In the genomic region with DNA sequence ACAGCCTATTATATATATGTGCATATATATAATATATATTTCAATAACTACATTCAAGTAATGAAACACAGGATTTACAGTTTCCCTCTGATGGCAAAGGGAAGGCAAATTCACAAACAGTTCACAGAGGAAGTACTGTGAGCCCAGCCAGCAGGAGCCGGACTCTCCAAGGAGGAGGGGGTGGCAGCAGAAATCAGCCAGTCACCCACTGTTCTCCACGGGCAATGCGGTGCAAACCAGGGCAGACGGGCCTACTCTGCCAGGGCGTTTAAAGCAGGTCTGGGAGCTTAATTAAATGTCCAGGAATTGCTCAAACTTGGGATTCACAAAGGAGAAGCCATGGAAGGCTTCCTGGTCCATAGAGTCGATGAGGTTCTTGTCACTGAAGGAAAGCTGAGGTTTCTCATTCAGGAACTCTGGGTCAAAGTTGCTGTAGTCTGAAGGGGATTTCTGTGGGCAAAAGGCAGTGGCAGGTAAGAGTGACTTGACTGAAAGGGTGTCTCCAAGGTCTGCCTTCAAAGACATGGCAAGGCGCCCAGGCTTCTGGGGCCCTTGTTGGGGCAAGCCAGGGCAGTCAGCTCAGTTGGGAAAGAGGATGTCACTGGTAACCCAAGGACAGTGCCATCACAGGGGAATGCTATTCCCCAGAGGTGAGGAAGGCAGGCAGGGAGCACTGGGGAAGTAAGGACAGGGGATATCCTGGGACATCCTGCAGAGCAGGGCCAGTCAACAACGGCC, we compare ENCODE assay signal across 24 mouse cellular contexts. TPM values are rescaled to one million over a fixed set of nuclear protein-coding genes. Genes with fewer than 3 reads are reported as not detected.
DNase-seq lines count a peak whose midpoint lies in the region; ATAC-seq lines count a peak whose summit lies in the region.
"Had no signal": no experiment of that assay in that cellular context is flagged by ENCODE, and none has a peak within 500 bp of the region (broad histone marks: within the 10 kb centered on the region; RNA-seq: fewer than 3 reads in every experiment).

No protein-coding gene starts in this region.

- peak; percentile 12 for DNase-seq in midbrain, embryonic 11.5 days (ENCODE audit: low spot score, missing footprints)
- peak; percentile 90 for DNase-seq in adrenal gland, adult 8-10 months
- DNase-seq in gonadal fat pad, adult 2 months (ENCODE audit: low read depth) = peak; percentile 85
- no peak for DNase-seq in urinary bladder, postnatal 10 days (ENCODE audit: low spot score)
- no peak for DNase-seq in MN1 (ENCODE audit: low spot score)
- DNase-seq: B cell, adult 2 months; cerebellum, adult 9-10 months; embryo, embryonic 11 days; heart, adult 18-20 months; kidney, adult 8-10 months; layer of hippocampus, postnatal 36 days; left cerebral cortex, postnatal 4 days; right cerebral cortex, adult 18-20 months had no signal

- H3K27ac ChIP-seq in forebrain, embryonic 12.5 days = 0 out of 2 replicates have a peak overlapping the region, but pooled peaks have one; percentile 31
- H3K27ac ChIP-seq in forebrain, embryonic 15.5 days (replicated peaks) = no peak overlapping the region
- no peak overlapping the region for H3K27ac ChIP-seq in midbrain, embryonic 11.5 days (ENCODE audit: low read depth, low read length)
- no peak overlapping the region for H3K27ac ChIP-seq in midbrain, embryonic 15.5 days
- H3K27ac ChIP-seq: liver, embryonic 12.5 days had no signal

- H3K4me3 ChIP-seq in forebrain, embryonic 12.5 days (replicated peaks) = no peak overlapping the region
- H3K4me3 ChIP-seq in forebrain, embryonic 15.5 days = no peak overlapping the region
- no peak overlapping the region for H3K4me3 ChIP-seq in midbrain, embryonic 11.5 days (ENCODE audit: low read depth, low read length)
- no peak overlapping the region for H3K4me3 ChIP-seq in midbrain, embryonic 15.5 days
- H3K4me3 ChIP-seq: embryonic facial prominence, embryonic 15.5 days; forebrain, embryonic 13.5 days; heart, embryonic 15.5 days; hindbrain, embryonic 12.5 days; liver, embryonic 12.5 days; lung, embryonic 15.5 days; midbrain, embryonic 13.5 days had no signal

- H3K9ac ChIP-seq in forebrain, embryonic 12.5 days = no peak overlapping the region
- no peak overlapping the region for H3K9ac ChIP-seq in forebrain, embryonic 15.5 days (replicated peaks)
- H3K9ac ChIP-seq in midbrain, embryonic 11.5 days (ENCODE audit: low read length) = no peak overlapping the region
- no peak overlapping the region for H3K9ac ChIP-seq in midbrain, embryonic 15.5 days
- H3K9ac ChIP-seq: embryonic facial prominence, embryonic 15.5 days; forebrain, embryonic 13.5 days; heart, embryonic 15.5 days; hindbrain, embryonic 12.5 days; liver, embryonic 12.5 days; lung, embryonic 15.5 days; midbrain, embryonic 13.5 days had no signal

- H3K36me3 ChIP-seq in forebrain, embryonic 12.5 days (replicated peaks) = peaks cover 11% of the 10 kb centered on the region; the same call in 1 of the 2 replicates
- no peaks in the 10 kb centered on the region for H3K36me3 ChIP-seq in forebrain, embryonic 15.5 days
- no peaks in the 10 kb centered on the region for H3K36me3 ChIP-seq in midbrain, embryonic 11.5 days (ENCODE audit: control insufficient read depth, insufficient read depth, low read length)
- no peaks in the 10 kb centered on the region for H3K36me3 ChIP-seq in midbrain, embryonic 15.5 days (replicated peaks)
- H3K36me3 ChIP-seq: midbrain, embryonic 13.5 days had no signal

- H3K9me3 ChIP-seq in forebrain, embryonic 12.5 days = no peaks in the 10 kb centered on the region
- H3K9me3 ChIP-seq in forebrain, embryonic 15.5 days = no peaks in the 10 kb centered on the region
- no peaks in the 10 kb centered on the region for H3K9me3 ChIP-seq in midbrain, embryonic 11.5 days (ENCODE audit: control insufficient read depth, low read length)
- H3K9me3 ChIP-seq in midbrain, embryonic 15.5 days = no peaks in the 10 kb centered on the region
- H3K9me3 ChIP-seq: embryonic facial prominence, embryonic 15.5 days; forebrain, embryonic 13.5 days; heart, embryonic 15.5 days; hindbrain, embryonic 12.5 days; liver, embryonic 12.5 days; lung, embryonic 15.5 days; midbrain, embryonic 13.5 days had no signal

- ATAC-seq in forebrain, embryonic 12.5 days (ENCODE audit: low FRiP score) = no peak
- no peak for ATAC-seq in forebrain, embryonic 15.5 days (replicated peaks)
- no peak for ATAC-seq in midbrain, embryonic 11.5 days (ENCODE audit: low FRiP score)
- ATAC-seq in midbrain, embryonic 15.5 days (replicated peaks) = no peak
- ATAC-seq: forebrain, embryonic 13.5 days; inflammation-experienced regulatory T-cells, adult 6 months; liver, embryonic 12.5 days; midbrain, embryonic 13.5 days had no signal

- H3K4me1 ChIP-seq in forebrain, embryonic 12.5 days = peaks cover 28% of the 10 kb centered on the region
- peaks cover 21% of the 10 kb centered on the region for H3K4me1 ChIP-seq in forebrain, embryonic 15.5 days
- peaks cover 20% of the 10 kb centered on the region for H3K4me1 ChIP-seq in midbrain, embryonic 11.5 days (ENCODE audit: control insufficient read depth, insufficient read depth, low read length)
- peaks cover 18% of the 10 kb centered on the region for H3K4me1 ChIP-seq in midbrain, embryonic 15.5 days

- WGBS in forebrain, embryonic 12.5 days = 88% methylated on average over 8 of the region's 8 CpGs
- 82% methylated on average over 8 of the region's 8 CpGs for WGBS in forebrain, embryonic 15.5 days
- WGBS in midbrain, embryonic 11.5 days = 83% methylated on average over 8 of the region's 8 CpGs
- WGBS in midbrain, embryonic 15.5 days = 91% methylated on average over 8 of the region's 8 CpGs

- no peak overlapping the region for H3K4me2 ChIP-seq in forebrain, embryonic 12.5 days
- no peak overlapping the region for H3K4me2 ChIP-seq in forebrain, embryonic 15.5 days (replicated peaks)
- no peak overlapping the region for H3K4me2 ChIP-seq in midbrain, embryonic 11.5 days
- no peak overlapping the region for H3K4me2 ChIP-seq in midbrain, embryonic 15.5 days
- H3K4me2 ChIP-seq: embryonic facial prominence, embryonic 15.5 days; forebrain, embryonic 13.5 days; heart, embryonic 15.5 days; hindbrain, embryonic 12.5 days; liver, embryonic 12.5 days; lung, embryonic 15.5 days; midbrain, embryonic 13.5 days had no signal

- H3K27me3 ChIP-seq in forebrain, embryonic 12.5 days = no peaks in the 10 kb centered on the region
- H3K27me3 ChIP-seq in forebrain, embryonic 15.5 days = no peaks in the 10 kb centered on the region
- no peaks in the 10 kb centered on the region for H3K27me3 ChIP-seq in midbrain, embryonic 11.5 days (ENCODE audit: control insufficient read depth, insufficient read depth, low read length)
- no peaks in the 10 kb centered on the region for H3K27me3 ChIP-seq in midbrain, embryonic 15.5 days (replicated peaks)
- H3K27me3 ChIP-seq: embryonic facial prominence, embryonic 15.5 days; forebrain, embryonic 13.5 days; heart, embryonic 15.5 days; liver, embryonic 12.5 days; lung, embryonic 15.5 days; midbrain, embryonic 13.5 days had no signal

RNA-seq across cellular contexts. Expression of gene Prkcd, which starts 30.3 kb away (rescaled TPM):
- 25.8 and 29.0 TPM in 2 replicates for polyA plus RNA-seq in forebrain, embryonic 12.5 days (2016; fragmentation: Nextera tagmentation; extraction: Ambion mirVana)
- polyA plus RNA-seq in forebrain, embryonic 15.5 days (2015; fragmentation: Nextera tagmentation; extraction: Ambion mirVana) = 32.1 and 32.3 TPM in 2 replicates
- 17.6 and 20.1 TPM in 2 replicates for polyA plus RNA-seq in midbrain, embryonic 11.5 days (2014; fragmentation: Nextera tagmentation; extraction: Ambion mirVana)
- 14.7 and 19.6 TPM in 2 replicates for polyA plus RNA-seq in midbrain, embryonic 15.5 days (2015; fragmentation: Nextera tagmentation; extraction: Ambion mirVana)
- total RNA-seq in adrenal gland, adult 8-10 months (2022) = 100 to 1,000 TPM; 118 to 213 (median 160) TPM
- 112 and 123 TPM in 2 replicates for polyA plus RNA-seq in gonadal fat pad, adult 2 months (2012; rRNA removed)

RNA-seq across cellular contexts. Expression of gene Tkt, which starts 47.6 kb away (rescaled TPM):
- polyA plus RNA-seq in forebrain, embryonic 12.5 days (2016; fragmentation: Nextera tagmentation; extraction: Ambion mirVana) = 273 and 274 TPM in 2 replicates
- polyA plus RNA-seq in forebrain, embryonic 15.5 days (2015; fragmentation: Nextera tagmentation; extraction: Ambion mirVana) = 327 and 333 TPM in 2 replicates
- polyA plus RNA-seq in midbrain, embryonic 11.5 days (2014; fragmentation: Nextera tagmentation; extraction: Ambion mirVana) = 135 and 154 TPM in 2 replicates
- 262 and 279 TPM in 2 replicates for polyA plus RNA-seq in midbrain, embryonic 15.5 days (2015; fragmentation: Nextera tagmentation; extraction: Ambion mirVana)
- total RNA-seq in adrenal gland, adult 8-10 months (2022) = 1,000 to 10,000 TPM in 1 of 4 experiments, 100 to 1,000 TPM in 3; 361 to 1,078 (median 577) TPM
- polyA plus RNA-seq in gonadal fat pad, adult 2 months (2012; rRNA removed) = 527 and 734 TPM in 2 replicates

RNA-seq across cellular contexts. Expression of gene Rft1, which starts 58.4 kb away (rescaled TPM):
- polyA plus RNA-seq in forebrain, embryonic 12.5 days (2016; fragmentation: Nextera tagmentation; extraction: Ambion mirVana) = 10.9 TPM in 2 replicates
- 8.0 and 9.9 TPM in 2 replicates for polyA plus RNA-seq in forebrain, embryonic 15.5 days (2015; fragmentation: Nextera tagmentation; extraction: Ambion mirVana)
- 11.0 and 12.3 TPM in 2 replicates for polyA plus RNA-seq in midbrain, embryonic 11.5 days (2014; fragmentation: Nextera tagmentation; extraction: Ambion mirVana)
- polyA plus RNA-seq in midbrain, embryonic 15.5 days (2015; fragmentation: Nextera tagmentation; extraction: Ambion mirVana) = 7.6 and 9.6 TPM in 2 replicates
- total RNA-seq in adrenal gland, adult 8-10 months (2022) = 10 to 100 TPM; 31.0 to 39.7 (median 33.2) TPM
- polyA plus RNA-seq in gonadal fat pad, adult 2 months (2012; rRNA removed) = 27.1 and 32.4 TPM in 2 replicates

Comparison
In these comparisons a context has a peak if more than half of its experiments do, and no peak if none do; other contexts are left out.
1. DNase-seq: peak in midbrain, embryonic 11.5 days (single experiment), adrenal gland, adult 8-10 months (single experiment) and gonadal fat pad, adult 2 months (single experiment); none in urinary bladder, postnatal 10 days (single experiment) and MN1 (single experiment).